Mouse (Mus musculus): ENCODE measurements around the gene Hist2h2ab. TPM values are rescaled to one million over a fixed set of nuclear protein-coding genes. Genes with fewer than 3 reads are reported as not detected.

The Hist2h2ab gene
- polyA plus RNA-seq, 1 experiment, result 3.0 TPM

DNA sequence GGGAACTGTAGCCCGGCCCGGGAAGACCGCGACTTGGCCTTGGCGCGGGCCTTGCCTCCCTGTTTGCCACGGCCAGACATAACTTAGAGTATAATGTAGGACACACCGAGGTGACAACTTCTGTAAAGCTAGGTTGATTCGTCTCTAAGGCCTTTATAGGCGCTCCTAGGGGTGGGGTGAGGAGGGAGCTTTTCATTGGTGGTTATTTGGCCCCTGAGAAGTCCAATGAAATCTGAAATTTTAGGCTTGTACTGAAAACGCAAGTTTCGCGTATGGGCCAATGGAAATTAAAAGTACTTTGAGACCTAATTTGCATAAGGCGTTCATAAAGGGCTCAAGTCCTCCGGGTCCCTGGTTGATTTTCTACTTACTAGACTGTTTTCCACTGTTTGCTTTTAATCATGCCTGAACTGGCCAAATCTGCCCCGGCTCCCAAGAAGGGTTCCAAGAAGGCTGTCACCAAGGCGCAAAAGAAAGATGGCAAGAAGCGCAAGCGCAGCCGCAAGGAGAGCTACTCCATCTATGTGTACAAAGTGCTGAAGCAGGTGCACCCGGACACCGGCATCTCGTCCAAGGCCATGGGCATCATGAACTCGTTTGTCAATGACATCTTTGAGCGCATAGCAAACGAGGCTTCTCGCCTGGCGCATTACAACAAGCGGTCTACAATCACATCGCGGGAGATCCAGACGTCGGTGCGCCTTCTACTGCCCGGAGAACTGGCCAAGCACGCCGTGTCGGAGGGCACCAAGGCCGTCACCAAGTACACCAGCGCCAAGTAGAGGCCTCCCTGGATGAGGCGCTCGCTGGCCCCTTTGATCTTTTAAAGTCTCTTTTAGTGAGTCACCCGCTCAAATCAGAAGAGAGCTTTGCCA lies 1.3 kb downstream of the Hist2h2ab start, which contains the start of the genes Hist2h2ac and Hist2h2be:
Hist2h2ac (minus strand) TSS at position 116 of the 875 bp plus-strand sequence.
Hist2h2be (plus strand) TSS at position 355 of the 875 bp plus-strand sequence.
- Histone ChIP-seq H3K4me3 (ENCODE audit: extremely low read depth, insufficient read depth, insufficient read length) (peak within 1 kb of the TSS; percentile 85), H3K27me3 (ENCODE audit: control insufficient read depth, insufficient read depth, low read length) (no peaks in the 10 kb centered on the region), H3K4me1 (ENCODE audit: control insufficient read depth, insufficient read depth, insufficient read length) (peaks cover 9% of the 10 kb centered on the region), H3K27ac (ENCODE audit: insufficient read depth, low read length) (peak within 1 kb of the TSS; percentile 100), H3K36me3 (ENCODE audit: control insufficient read depth, insufficient read depth, low read length) (no peaks in the 10 kb centered on the region)
- no peak for TF ChIP-seq CTCF (IDR thresholded peaks at IDR 0.05; ENCODE audit: extremely low read depth, insufficient read depth, insufficient read length, insufficient replicate concordance)
- peak; percentile 94 for TF ChIP-seq POLR2A (IDR thresholded peaks at IDR 0.05; ENCODE audit: low read depth, low read length)
- WGBS, result under 1% methylated on average over 43 of the region's 43 CpGs
- peak; percentile 82 to 94 for DNase-seq (ENCODE audit: low read depth in 1 of 2, low spot score in 2 of 2)

DNA sequence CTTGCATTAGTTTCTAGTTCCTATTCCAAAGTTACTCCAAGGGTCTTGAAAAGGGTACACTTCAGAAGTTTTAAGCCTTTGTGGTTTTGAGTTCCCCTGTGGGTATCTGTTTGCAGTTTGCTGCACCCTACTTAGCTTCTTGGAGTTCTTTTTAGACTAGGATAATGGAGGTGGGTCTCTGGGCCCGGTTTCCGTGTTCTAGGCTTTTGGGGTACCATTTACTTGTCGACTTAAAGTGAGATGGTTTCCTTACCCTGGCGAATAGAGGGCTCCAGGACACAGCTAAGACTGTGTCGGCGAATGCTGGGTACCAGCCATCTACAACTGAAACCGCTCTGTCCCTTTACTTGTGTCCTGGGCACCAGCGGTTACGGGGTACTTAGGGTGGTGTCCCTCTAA lies 2.0 kb downstream of the Hist2h2ab start:
- peaks cover 9% of the 10 kb centered on the region for H3K4me1 ChIP-seq (ENCODE audit: control insufficient read depth, insufficient read depth, insufficient read length)
- peak overlapping the region; percentile 97 for H3K27ac ChIP-seq (ENCODE audit: insufficient read depth, low read length)
- peak overlapping the region; percentile 69 for H3K4me3 ChIP-seq (ENCODE audit: extremely low read depth, insufficient read depth, insufficient read length)
- no peak for DNase-seq (ENCODE audit: low read depth in 1 of 2, low spot score in 2 of 2)
- no peaks in the 10 kb centered on the region for H3K27me3 ChIP-seq (ENCODE audit: control insufficient read depth, insufficient read depth, low read length)
- WGBS, result 3% methylated on average over 9 of the region's 9 CpGs
- H3K36me3 ChIP-seq (ENCODE audit: control insufficient read depth, insufficient read depth, low read length), result no peaks in the 10 kb centered on the region
- TF ChIP-seq CTCF (IDR thresholded peaks at IDR 0.05; ENCODE audit: extremely low read depth, insufficient read depth, insufficient read length, insufficient replicate concordance) (no peak), POLR2A (IDR thresholded peaks at IDR 0.05; ENCODE audit: low read depth, low read length) (no peak)

DNA sequence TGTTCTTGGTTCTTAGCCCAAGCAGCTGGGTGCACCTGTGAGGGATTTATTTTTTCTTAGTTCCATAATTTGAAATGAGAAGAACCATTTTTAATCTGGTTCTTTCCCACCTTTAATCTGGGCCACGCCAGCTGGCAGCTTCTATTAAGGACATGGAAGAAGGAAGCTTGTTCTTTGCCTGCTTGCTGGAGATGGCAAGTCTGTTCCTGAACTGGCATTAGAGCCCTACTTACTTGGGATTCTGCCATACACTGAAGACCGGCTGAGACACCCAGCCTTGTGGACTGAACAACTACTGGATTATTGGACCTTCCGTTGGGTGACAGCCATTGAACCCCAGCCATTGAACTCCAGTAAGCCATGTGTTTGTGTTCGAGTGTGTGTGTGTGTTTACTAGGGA lies 3.1 kb downstream of the Hist2h2ab start:
- no peaks in the 10 kb centered on the region for H3K27me3 ChIP-seq (ENCODE audit: control insufficient read depth, insufficient read depth, low read length)
- no peak overlapping the region for H3K27ac ChIP-seq (ENCODE audit: insufficient read depth, low read length)
- WGBS, result 92% methylated on average over 4 of the region's 4 CpGs
- peaks cover 9% of the 10 kb centered on the region for H3K4me1 ChIP-seq (ENCODE audit: control insufficient read depth, insufficient read depth, insufficient read length)
- no peak overlapping the region for H3K4me3 ChIP-seq (ENCODE audit: extremely low read depth, insufficient read depth, insufficient read length)
- H3K36me3 ChIP-seq (ENCODE audit: control insufficient read depth, insufficient read depth, low read length), result no peaks in the 10 kb centered on the region
- no peak for DNase-seq (ENCODE audit: low read depth in 1 of 2, low spot score in 2 of 2)
- TF ChIP-seq POLR2A (IDR thresholded peaks at IDR 0.05; ENCODE audit: low read depth, low read length) (no peak), CTCF (IDR thresholded peaks at IDR 0.05; ENCODE audit: extremely low read depth, insufficient read depth, insufficient read length, insufficient replicate concordance) (no peak)

DNA sequence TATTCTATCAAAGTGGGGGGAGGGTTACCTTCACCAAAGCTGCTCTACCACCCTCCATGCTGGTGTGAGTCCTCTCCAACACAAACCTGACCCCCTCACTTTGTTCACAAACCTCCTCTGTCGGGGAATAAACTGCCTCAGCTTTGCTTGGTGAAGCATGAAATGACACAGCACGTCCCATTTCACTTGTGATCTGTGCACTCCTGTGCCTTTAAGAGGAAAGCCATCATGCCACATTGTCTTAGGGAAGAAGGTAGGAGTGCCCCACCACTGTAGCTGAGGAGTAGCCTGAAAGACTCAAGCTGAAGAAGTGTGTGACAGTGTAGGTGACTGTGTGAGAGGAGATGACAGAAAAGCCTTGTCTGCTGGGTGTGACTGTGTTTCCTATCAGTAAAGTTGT lies 5.8 kb downstream of the Hist2h2ab start:
- WGBS, result 33% methylated on average over 2 of the region's 2 CpGs
- no peak overlapping the region for H3K27ac ChIP-seq (ENCODE audit: insufficient read depth, low read length)
- no peaks in the 10 kb centered on the region for H3K27me3 ChIP-seq (ENCODE audit: control insufficient read depth, insufficient read depth, low read length)
- peaks cover 6% of the 10 kb centered on the region for H3K4me1 ChIP-seq (ENCODE audit: control insufficient read depth, insufficient read depth, insufficient read length)
- H3K4me3 ChIP-seq (ENCODE audit: extremely low read depth, insufficient read depth, insufficient read length), result no peak overlapping the region
- no peaks in the 10 kb centered on the region for H3K36me3 ChIP-seq (ENCODE audit: control insufficient read depth, insufficient read depth, low read length)
- TF ChIP-seq POLR2A (IDR thresholded peaks at IDR 0.05; ENCODE audit: low read depth, low read length), result no peak
- TF ChIP-seq CTCF (IDR thresholded peaks at IDR 0.05; ENCODE audit: extremely low read depth, insufficient read depth, insufficient read length, insufficient replicate concordance), result no peak
- DNase-seq (ENCODE audit: low read depth in 1 of 2, low spot score in 2 of 2), result no peak

DNA sequence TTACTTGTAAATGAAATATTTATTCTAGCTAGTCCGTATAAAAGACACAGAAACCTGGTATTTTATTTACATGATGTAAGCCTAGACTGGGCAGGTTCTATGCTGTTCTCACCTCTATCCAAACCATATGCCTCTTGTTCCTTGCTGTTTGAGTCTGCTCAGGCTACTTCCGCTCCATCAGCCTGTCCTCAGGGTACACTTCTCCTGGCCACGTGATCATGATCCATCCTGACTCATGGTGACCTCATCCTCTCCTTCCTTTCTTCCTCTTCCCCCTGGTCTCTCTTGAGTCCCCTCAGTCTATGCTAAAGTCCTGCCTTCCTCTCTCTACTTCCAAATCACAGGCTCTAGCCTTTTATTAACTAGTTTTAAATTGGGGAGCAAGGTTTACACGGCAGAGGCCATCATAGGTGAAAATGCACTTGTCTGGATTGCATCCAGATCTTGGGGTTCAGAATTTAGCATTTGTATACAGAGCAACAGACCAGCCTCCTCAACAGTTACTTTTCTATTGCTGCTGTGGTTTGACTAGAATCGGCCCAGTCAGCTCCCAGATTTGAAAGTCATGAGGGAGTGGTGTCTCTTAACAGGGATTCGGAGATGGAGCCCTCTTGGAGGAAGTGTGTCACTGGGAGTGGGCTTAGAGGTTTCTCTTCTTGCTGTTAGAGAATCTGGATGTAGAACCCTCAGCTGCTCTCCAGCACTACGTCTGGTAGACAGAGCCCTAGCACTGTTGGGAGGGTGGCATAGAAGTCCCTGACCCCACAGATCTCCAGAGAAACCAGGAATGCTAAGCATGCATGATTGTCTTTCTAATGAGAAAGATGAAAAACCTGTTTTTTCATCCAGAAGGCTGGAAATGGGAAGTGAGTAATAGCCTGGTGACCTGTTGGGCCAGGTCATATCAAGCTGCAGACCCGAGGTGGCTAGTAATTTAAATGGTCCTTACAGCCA lies 7.3 kb downstream of the Hist2h2ab start:
- Histone ChIP-seq H3K36me3 (ENCODE audit: control insufficient read depth, insufficient read depth, low read length) (no peaks in the 10 kb centered on the region), H3K4me1 (ENCODE audit: control insufficient read depth, insufficient read depth, insufficient read length) (peaks cover 6% of the 10 kb centered on the region), H3K27me3 (ENCODE audit: control insufficient read depth, insufficient read depth, low read length) (no peaks in the 10 kb centered on the region), H3K4me3 (ENCODE audit: extremely low read depth, insufficient read depth, insufficient read length) (no peak overlapping the region), H3K27ac (ENCODE audit: insufficient read depth, low read length) (no peak overlapping the region)
- DNase-seq (ENCODE audit: low read depth in 1 of 2, low spot score in 2 of 2), result no peak
- TF ChIP-seq CTCF (IDR thresholded peaks at IDR 0.05; ENCODE audit: extremely low read depth, insufficient read depth, insufficient read length, insufficient replicate concordance), result no peak
- no peak for TF ChIP-seq POLR2A (IDR thresholded peaks at IDR 0.05; ENCODE audit: low read depth, low read length)
- WGBS, result 76% methylated on average over 8 of the region's 8 CpGs

DNA sequence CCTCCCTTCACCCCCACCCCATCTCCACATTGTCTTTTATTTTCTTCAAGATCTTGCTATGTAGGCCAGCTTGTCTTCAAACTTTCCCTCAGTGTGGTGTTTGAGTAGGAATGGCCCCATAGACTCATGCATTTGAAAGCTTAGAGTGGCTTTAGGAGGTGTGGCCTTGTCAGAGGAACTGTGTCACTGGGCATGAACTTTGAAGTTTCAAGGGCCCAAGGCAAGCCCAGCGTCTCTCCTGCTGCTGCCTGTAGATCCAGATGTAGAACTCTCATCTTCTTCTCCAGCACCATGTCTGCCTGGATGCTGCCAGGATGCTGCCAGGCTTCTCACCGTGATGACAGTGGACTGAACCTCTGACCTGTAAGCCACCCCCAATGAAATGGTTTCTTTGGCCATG lies 9.2 kb downstream of the Hist2h2ab start:
- H3K27me3 ChIP-seq (ENCODE audit: control insufficient read depth, insufficient read depth, low read length), result no peaks in the 10 kb centered on the region
- WGBS, result 82% methylated on average over 2 of the region's 2 CpGs
- no peak overlapping the region for H3K27ac ChIP-seq (ENCODE audit: insufficient read depth, low read length)
- TF ChIP-seq CTCF (IDR thresholded peaks at IDR 0.05; ENCODE audit: extremely low read depth, insufficient read depth, insufficient read length, insufficient replicate concordance) (no peak), POLR2A (IDR thresholded peaks at IDR 0.05; ENCODE audit: low read depth, low read length) (no peak)
- H3K36me3 ChIP-seq (ENCODE audit: control insufficient read depth, insufficient read depth, low read length), result no peaks in the 10 kb centered on the region
- H3K4me3 ChIP-seq (ENCODE audit: extremely low read depth, insufficient read depth, insufficient read length), result no peak overlapping the region
- no peaks in the 10 kb centered on the region for H3K4me1 ChIP-seq (ENCODE audit: control insufficient read depth, insufficient read depth, insufficient read length)
- DNase-seq (ENCODE audit: low read depth in 1 of 2, low spot score in 2 of 2), result no peak

Data from spleen, adult 2 months (tissue).